Mouse (Mus musculus) MEL (cell line): Measurements from ENCODE around the gene Desi2. TPM values are rescaled to one million over a fixed set of nuclear protein-coding genes. Genes with fewer than 3 reads are reported as not detected.

Source experiments
- DNase-seq: peaks from one replicate; pipeline ENCODE4 v3.0.0; 2011; ENCODE audit warnings: low read depth, low spot score
- H3K27ac ChIP-seq: 2 replicates; pipeline ENCODE4 v1.5.1; 2012; ENCODE audit warnings: low read depth, mild to moderate bottlenecking, control low read depth, low read length, moderate library complexity; ENCODE audit not compliant: control insufficient read depth
- H3K27me3 ChIP-seq, 2 experiments: fragments of 150-350 bp in 1 of 2; sonication (generic) in 1 of 2; 2 replicates each; pipeline ENCODE4 v1.6.1; 2012; ENCODE audit warnings: low read length in 2 of 2, mild to moderate bottlenecking in 2 of 2, improper control_type of control experiment in 1 of 2, moderate library complexity in 1 of 2; ENCODE audit not compliant: insufficient read depth in 2 of 2, control insufficient read depth in 1 of 2
- H3K36me3 ChIP-seq, 2 experiments: 2 replicates each; pipeline ENCODE4 v1.6.1; 2012 to 2014; ENCODE audit warnings: low read length in 2 of 2, improper control_type of control experiment in 1 of 2, inconsistent platforms in 1 of 2, mild to moderate bottlenecking in 1 of 2; ENCODE audit not compliant: insufficient read depth in 2 of 2, control insufficient read depth in 1 of 2
- H3K4me1 ChIP-seq, 2 experiments: fragments of 150-350 bp in 1 of 2; sonication (generic) in 1 of 2; 2 replicates each; pipeline ENCODE4 v1.6.1; 2012; ENCODE audit warnings: low read length in 2 of 2, improper control_type of control experiment in 1 of 2, mild to moderate bottlenecking in 1 of 2; ENCODE audit not compliant: insufficient read depth in 2 of 2, control insufficient read depth in 1 of 2
- H3K4me3 ChIP-seq, 2 experiments: fragments of 150-350 bp in 1 of 2; sonication (generic) in 1 of 2; 2 replicates each; pipeline ENCODE4 v1.5.1; 2012; ENCODE audit warnings: low read depth in 2 of 2, low read length in 2 of 2, mild to moderate bottlenecking in 2 of 2, moderate library complexity in 2 of 2, control low read depth in 1 of 2, improper control_type of control experiment in 1 of 2; ENCODE audit not compliant: control insufficient read depth in 1 of 2, insufficient read depth in 1 of 2
- H3K79me2 ChIP-seq: 2 replicates; pipeline ENCODE4 v1.6.1; 2012; ENCODE audit warnings: mild to moderate bottlenecking, low read length, moderate library complexity; ENCODE audit not compliant: control insufficient read depth, poor library complexity, insufficient read depth
- H3K9ac ChIP-seq: 2 replicates; pipeline ENCODE4 v1.6.1; 2012; ENCODE audit warnings: low read depth, mild to moderate bottlenecking, control low read depth, low read length, moderate library complexity; ENCODE audit not compliant: control insufficient read depth, poor library complexity, severe bottlenecking
- H3K9me3 ChIP-seq: fragments of 150-350 bp; sonication (generic); replicated peaks from 2 replicates; pipeline ENCODE4 v1.6.1; 2012; ENCODE audit warnings: mild to moderate bottlenecking, low read length, improper control_type of control experiment, moderate library complexity; ENCODE audit not compliant: insufficient read depth
- E2F4 ChIP-seq: IDR thresholded peaks from 2 replicates; pipeline ENCODE4 v1.6.1; 2011; ENCODE audit warnings: low read depth, low read length, improper control_type of control experiment, borderline replicate concordance
- ELF1 ChIP-seq: IDR thresholded peaks from 2 replicates; pipeline ENCODE4 v1.6.1; 2014; ENCODE audit warnings: low read depth, mild to moderate bottlenecking, inconsistent platforms, low read length, improper control_type of control experiment, moderate library complexity
- GABPA ChIP-seq: IDR thresholded peaks from 2 replicates; pipeline ENCODE4 v1.6.1; 2012; ENCODE audit warnings: low read depth, mild to moderate bottlenecking, inconsistent platforms, low read length, improper control_type of control experiment, moderate library complexity
- HCFC1 ChIP-seq: IDR thresholded peaks from 2 replicates; pipeline ENCODE4 v1.6.1; 2012; ENCODE audit warnings: low read depth, mild to moderate bottlenecking, inconsistent platforms, low read length, improper control_type of control experiment, moderate library complexity
- JUND ChIP-seq: IDR thresholded peaks from 2 replicates; pipeline ENCODE4 v1.6.1; 2011; ENCODE audit warnings: low read depth, mild to moderate bottlenecking, improper control_type of control experiment, low read length
- KAT2A ChIP-seq: conservative IDR thresholded peaks from 2 replicates; pipeline ENCODE4 v1.6.1; 2012; ENCODE audit warnings: low read depth, low read length, improper control_type of control experiment, inconsistent platforms
- MAX ChIP-seq: IDR thresholded peaks from 2 replicates; pipeline ENCODE4 v1.6.1; 2011; ENCODE audit warnings: low read length, improper control_type of control experiment
- MXI1 ChIP-seq: IDR thresholded peaks from 2 replicates; pipeline ENCODE4 v1.6.1; 2011; ENCODE audit warnings: mild to moderate bottlenecking, low read depth, low read length, improper control_type of control experiment
- MYB ChIP-seq: IDR thresholded peaks from 2 replicates; pipeline ENCODE4 v1.6.1; 2011; ENCODE audit warnings: mild to moderate bottlenecking, low read depth, low read length, improper control_type of control experiment
- NELFE ChIP-seq: IDR thresholded peaks from 2 replicates; pipeline ENCODE4 v1.6.1; 2011; ENCODE audit warnings: low read depth, low read length, improper control_type of control experiment
- POLR2A ChIP-seq, 2 experiments: IDR thresholded peaks; 2 replicates each; pipeline ENCODE4 v1.6.1; 2011 to 2012; ENCODE audit warnings: low read length in 2 of 2, mild to moderate bottlenecking in 2 of 2, control low read depth in 1 of 2, improper control_type of control experiment in 1 of 2, low read depth in 1 of 2, moderate library complexity in 1 of 2; ENCODE audit not compliant: control insufficient read depth in 1 of 2, insufficient read depth in 1 of 2, poor library complexity in 1 of 2
- POLR2AphosphoS2 ChIP-seq: IDR thresholded peaks from 2 replicates; pipeline ENCODE4 v1.6.1; 2011; ENCODE audit warnings: low read length, improper control_type of control experiment
- POLR2AphosphoS5 ChIP-seq: IDR thresholded peaks from 2 replicates; pipeline ENCODE4 v1.6.1; 2012; ENCODE audit warnings: low read depth, borderline replicate concordance, mild to moderate bottlenecking, inconsistent platforms, low read length, moderate library complexity, mixed read lengths
- RAD21 ChIP-seq: IDR thresholded peaks from 2 replicates; pipeline ENCODE4 v1.6.1; 2011; ENCODE audit warnings: mild to moderate bottlenecking, low read depth, low read length, improper control_type of control experiment
- RCOR1 ChIP-seq: IDR thresholded peaks from 2 replicates; pipeline ENCODE4 v1.6.1; 2012; ENCODE audit warnings: low read depth, mild to moderate bottlenecking, inconsistent platforms, low read length, improper control_type of control experiment
- SIN3A ChIP-seq: IDR thresholded peaks from 2 replicates; pipeline ENCODE4 v1.6.1; 2012; ENCODE audit warnings: low read length, improper control_type of control experiment, inconsistent platforms
- SMC3 ChIP-seq: IDR thresholded peaks from 2 replicates; pipeline ENCODE4 v1.6.1; 2011; ENCODE audit warnings: low read depth, low read length, improper control_type of control experiment
- TCF12 ChIP-seq: IDR thresholded peaks from 2 replicates; pipeline ENCODE4 v1.6.1; 2014; ENCODE audit warnings: low read depth, mild to moderate bottlenecking, inconsistent platforms, low read length, improper control_type of control experiment, moderate library complexity
- UBTF ChIP-seq: IDR thresholded peaks from 2 replicates; pipeline ENCODE4 v1.6.1; 2012; ENCODE audit warnings: low read depth, mild to moderate bottlenecking, inconsistent platforms, low read length, improper control_type of control experiment, moderate library complexity, borderline replicate concordance; ENCODE audit not compliant: insufficient read depth
- USF2 ChIP-seq, 2 experiments: IDR thresholded peaks; 2 replicates each; pipeline ENCODE4 v1.6.1; 2011 to 2012; ENCODE audit warnings: improper control_type of control experiment in 2 of 2, low read length in 2 of 2, borderline replicate concordance in 1 of 2, inconsistent platforms in 1 of 2, low read depth in 1 of 2, mild to moderate bottlenecking in 1 of 2; ENCODE audit not compliant: insufficient read depth in 1 of 2
- ZC3H11A ChIP-seq: IDR thresholded peaks from 2 replicates; pipeline ENCODE4 v1.6.1; 2012; ENCODE audit warnings: low read depth, mild to moderate bottlenecking, inconsistent platforms, low read length, improper control_type of control experiment
- ZMIZ1 ChIP-seq: IDR thresholded peaks from 2 replicates; pipeline ENCODE4 v1.6.1; 2012; ENCODE audit warnings: low read depth, mild to moderate bottlenecking, inconsistent platforms, low read length, improper control_type of control experiment, moderate library complexity
- ZNF384 ChIP-seq: IDR thresholded peaks from 2 replicates; pipeline ENCODE4 v1.6.1; 2012; ENCODE audit warnings: low read depth, mild to moderate bottlenecking, inconsistent platforms, low read length, improper control_type of control experiment
- polyA plus RNA-seq, 2 experiments: library from polyadenylated mRNA; stranded (reverse) in 1 of 2; unstranded in 1 of 2; fragments of >175 nt in 1 of 2; fragments of >200 nt in 1 of 2; gene quantifications; 2 replicates each; pipeline versions ENCODE4 v1.2.1 to v1.2.4; 2012; ENCODE audit warnings: low replicate concordance in 2 of 2, low read depth in 1 of 2; ENCODE audit not compliant: insufficient read length in 2 of 2, insufficient read depth in 1 of 2, missing spikeins in 1 of 2
- total RNA-seq: library from RNA; depleted of rRNA; stranded (reverse); fragments of 300-350 nt; gene quantifications from 2 replicates; pipeline ENCODE4 v1.2.3, GENCODE M21; 2012

The Desi2 gene
- total and polyA plus RNA-seq, 3 experiments, result 16.9 to 22.3 TPM; not detected in 1

DNA sequence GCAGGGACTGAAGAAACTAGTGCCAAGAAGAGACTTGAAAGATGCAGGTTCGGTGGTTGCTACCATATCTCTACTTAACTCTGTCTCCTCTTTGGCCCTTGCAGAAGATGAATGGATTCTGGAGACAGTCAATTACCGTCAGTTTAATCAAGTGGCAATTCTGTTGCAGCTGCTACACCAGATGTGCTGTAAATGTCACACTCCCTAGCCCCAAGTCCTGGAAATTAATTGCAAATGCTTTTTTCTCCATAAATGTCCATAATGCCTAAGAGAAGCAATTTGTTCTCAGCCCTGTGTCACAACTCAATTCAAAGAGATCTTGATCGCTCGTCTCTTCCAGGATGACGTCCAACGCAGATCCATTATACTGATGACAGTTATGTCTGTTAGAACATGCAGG, 83.4 kb downstream of the Desi2 start:
- Histone ChIP-seq H3K27ac (no peak overlapping the region), H3K9ac (no peak overlapping the region)

DNA sequence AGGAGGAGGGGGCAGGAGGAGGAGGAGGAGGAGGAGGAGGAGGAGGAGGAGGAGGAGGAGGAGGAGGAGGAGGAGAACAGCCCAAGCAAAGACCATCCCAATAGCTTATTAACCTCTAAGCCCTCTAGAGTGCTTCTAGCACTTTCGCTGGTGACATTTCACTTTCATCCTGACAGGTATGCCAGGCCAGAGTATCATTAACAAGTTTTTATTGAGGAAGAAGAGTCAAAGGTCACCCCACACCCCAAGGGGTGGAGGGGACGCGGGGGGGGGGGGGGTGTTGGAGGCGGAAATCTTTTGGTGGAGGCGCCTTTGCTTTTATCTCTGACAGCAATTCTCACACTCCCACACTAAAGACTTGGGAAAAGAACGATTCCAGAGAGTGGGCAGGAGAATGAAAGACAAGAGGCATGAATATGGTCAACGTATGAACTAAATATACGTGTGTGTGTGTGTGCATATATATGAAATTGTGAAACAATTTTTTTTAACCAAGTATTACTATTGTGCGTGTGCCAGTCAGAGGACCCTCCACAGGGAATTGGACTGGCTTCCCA, 88.0 kb downstream of the Desi2 start:
- no peaks in the 10 kb centered on the region for H3K79me2 ChIP-seq
- no peaks in the 10 kb centered on the region for H3K4me1 ChIP-seq
- no peak for DNase-seq
- no peaks in the 10 kb centered on the region for H3K36me3 ChIP-seq
- H3K9ac ChIP-seq, result no peak overlapping the region
- H3K4me3 ChIP-seq, result no peak overlapping the region
- H3K9me3 ChIP-seq, result no peaks in the 10 kb centered on the region
- TF ChIP-seq ZC3H11A, result no peak
- no peak for TF ChIP-seq POLR2AphosphoS5
- H3K27ac ChIP-seq, result no peak overlapping the region
- no peaks in the 10 kb centered on the region; a peak in 1 of 4 replicates for H3K27me3 ChIP-seq

More for the DNA sequence above, 83.4 kb downstream of the Desi2 start:
- Histone ChIP-seq H3K36me3 (no peaks in the 10 kb centered on the region), H3K9me3 (no peaks in the 10 kb centered on the region), H3K4me1 (no peaks in the 10 kb centered on the region), H3K4me3 (no peak overlapping the region), H3K79me2 (no peaks in the 10 kb centered on the region), H3K27me3 (no peaks in the 10 kb centered on the region)
- TF ChIP-seq USF2 (IDR thresholded peaks at IDR 0.05; ENCODE audit: borderline replicate concordance in 1 of 2, insufficient read depth in 1 of 2, low read depth in 1 of 2, low read length in 2 of 2) (no peak), SMC3 (no peak), MAX (no peak), ZNF384 (no peak), ZC3H11A (no peak), RCOR1 (no peak), POLR2AphosphoS5 (no peak), E2F4 (no peak), POLR2AphosphoS2 (no peak), RAD21 (no peak), UBTF (no peak), POLR2A (IDR thresholded peaks at IDR 0.05; ENCODE audit: control insufficient read depth in 1 of 2, insufficient read depth in 1 of 2, low read depth in 1 of 2, low read length in 2 of 2, poor library complexity in 1 of 2) (no peak), MXI1 (no peak), GABPA (no peak), SIN3A (no peak), HCFC1 (no peak)
- no peak for DNase-seq

DNA sequence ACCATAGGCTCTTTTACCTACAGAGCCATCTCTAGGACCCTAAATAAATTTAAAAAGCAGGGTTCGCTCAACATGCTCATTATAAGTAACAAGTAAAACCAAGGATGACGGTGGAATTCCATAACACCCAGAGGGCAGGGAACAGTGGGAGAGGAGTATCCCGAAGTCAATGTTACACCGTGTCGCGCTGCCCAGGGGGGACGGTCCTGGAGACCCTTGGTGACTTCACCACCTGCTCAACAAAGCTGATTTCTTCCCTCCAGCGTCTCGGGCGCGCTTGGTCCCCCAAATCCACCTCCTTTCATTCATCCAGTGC, 88.5 kb downstream of the Desi2 start:
- Histone ChIP-seq H3K27me3 (no peaks in the 10 kb centered on the region; a peak in 1 of 4 replicates), H3K9me3 (no peaks in the 10 kb centered on the region), H3K79me2 (no peaks in the 10 kb centered on the region), H3K36me3 (no peaks in the 10 kb centered on the region), H3K4me1 (no peaks in the 10 kb centered on the region), H3K27ac (no peak overlapping the region), H3K4me3 (no peak overlapping the region), H3K9ac (no peak overlapping the region)
- no peak for DNase-seq
- no peak for TF ChIP-seq TCF12
- TF ChIP-seq RCOR1, result no peak
- TF ChIP-seq ZMIZ1, result no peak
- no peak for TF ChIP-seq USF2 (IDR thresholded peaks at IDR 0.05; ENCODE audit: borderline replicate concordance in 1 of 2, insufficient read depth in 1 of 2, low read depth in 1 of 2, low read length in 2 of 2)
- TF ChIP-seq KAT2A, result no peak
- TF ChIP-seq MYB, result no peak
- TF ChIP-seq SMC3, result no peak
- no peak for TF ChIP-seq ELF1
- no peak for TF ChIP-seq NELFE
- TF ChIP-seq JUND, result no peak
